Mouse (Mus musculus): ENCODE data around the gene Ccnd3. TPM values are rescaled to one million over a fixed set of nuclear protein-coding genes. Genes with fewer than 3 reads are reported as not detected.

The Ccnd3 gene
- polyA plus RNA-seq, 1 experiment: 202 TPM

- H3K4me1 ChIP-seq (ENCODE audit: control insufficient read depth, insufficient read depth, low read length): peaks cover 3% of the 10 kb centered on the region; the same call in 1 of the 2 replicates
- H3K4me3 ChIP-seq (replicated peaks; ENCODE audit: extremely low read depth, low read depth, low read length): no peak overlapping the region
- no peak for DNase-seq
- TF ChIP-seq CTCF (IDR thresholded peaks at IDR 0.05; ENCODE audit: insufficient read depth, low read length) (no peak), POLR2A (IDR thresholded peaks at IDR 0.05; ENCODE audit: borderline replicate concordance, extremely low read depth, low read depth, low read length) (no peak)
- WGBS: 86% methylated on average over 4 of the region's 4 CpGs
Measured at GRCm38 (mm10) chr17:47475181-47475580, 29.7 kb upstream of the Ccnd3 start.

GRCm38 (mm10) chr17:47475714-47476113, 29.1 kb upstream of the Ccnd3 start:
- 63% methylated on average over 3 of the region's 3 CpGs for WGBS
- H3K4me3 ChIP-seq (replicated peaks; ENCODE audit: extremely low read depth, low read depth, low read length): no peak overlapping the region
- no peak for DNase-seq
- TF ChIP-seq CTCF (IDR thresholded peaks at IDR 0.05; ENCODE audit: insufficient read depth, low read length) (peak; percentile 50), POLR2A (IDR thresholded peaks at IDR 0.05; ENCODE audit: borderline replicate concordance, extremely low read depth, low read depth, low read length) (no peak)
- peaks cover 5% of the 10 kb centered on the region; the same call in 1 of the 2 replicates for H3K4me1 ChIP-seq (ENCODE audit: control insufficient read depth, insufficient read depth, low read length)

- peaks cover 8% of the 10 kb centered on the region; the same call in 1 of the 2 replicates for H3K4me1 ChIP-seq (ENCODE audit: control insufficient read depth, insufficient read depth, low read length)
- TF ChIP-seq CTCF (IDR thresholded peaks at IDR 0.05; ENCODE audit: insufficient read depth, low read length) (no peak), POLR2A (IDR thresholded peaks at IDR 0.05; ENCODE audit: borderline replicate concordance, extremely low read depth, low read depth, low read length) (no peak)
- no peak overlapping the region for H3K4me3 ChIP-seq (replicated peaks; ENCODE audit: extremely low read depth, low read depth, low read length)
- WGBS: 26% methylated on average over 3 of the region's 3 CpGs
- DNase-seq: no peak
Measured at GRCm38 (mm10) chr17:47479887-47480286, 25.0 kb upstream of the Ccnd3 start.

- TF ChIP-seq CTCF (IDR thresholded peaks at IDR 0.05; ENCODE audit: insufficient read depth, low read length) (peak; percentile 91), POLR2A (IDR thresholded peaks at IDR 0.05; ENCODE audit: borderline replicate concordance, extremely low read depth, low read depth, low read length) (no peak)
- DNase-seq: peak; percentile 75
- Histone ChIP-seq H3K4me1 (ENCODE audit: control insufficient read depth, insufficient read depth, low read length) (peaks cover 8% of the 10 kb centered on the region; the same call in 1 of the 2 replicates), H3K4me3 (replicated peaks; ENCODE audit: extremely low read depth, low read depth, low read length) (no peak overlapping the region)
- 42% methylated on average over 2 of the region's 2 CpGs for WGBS
Measured at GRCm38 (mm10) chr17:47482401-47482800, 22.4 kb upstream of the Ccnd3 start.

GRCm38 (mm10) chr17:47484241-47484921, 20.5 kb upstream of the Ccnd3 start:
- TF ChIP-seq POLR2A (IDR thresholded peaks at IDR 0.05; ENCODE audit: borderline replicate concordance, extremely low read depth, low read depth, low read length) (no peak), CTCF (IDR thresholded peaks at IDR 0.05; ENCODE audit: insufficient read depth, low read length) (no peak)
- H3K4me1 ChIP-seq (ENCODE audit: control insufficient read depth, insufficient read depth, low read length): peaks cover 8% of the 10 kb centered on the region; the same call in 1 of the 2 replicates
- H3K4me3 ChIP-seq (replicated peaks; ENCODE audit: extremely low read depth, low read depth, low read length): no peak overlapping the region
- peak; percentile 50 for DNase-seq
- WGBS: 45% methylated on average over 1 of the region's 1 CpGs

GRCm38 (mm10) chr17:47484993-47485392, 19.9 kb upstream of the Ccnd3 start:
- Histone ChIP-seq H3K4me3 (replicated peaks; ENCODE audit: extremely low read depth, low read depth, low read length) (no peak overlapping the region), H3K4me1 (ENCODE audit: control insufficient read depth, insufficient read depth, low read length) (peaks cover 5% of the 10 kb centered on the region; the same call in 1 of the 2 replicates)
- no peak for DNase-seq
- TF ChIP-seq POLR2A (IDR thresholded peaks at IDR 0.05; ENCODE audit: borderline replicate concordance, extremely low read depth, low read depth, low read length) (no peak), CTCF (IDR thresholded peaks at IDR 0.05; ENCODE audit: insufficient read depth, low read length) (no peak)
- 11% methylated on average over 3 of the region's 3 CpGs for WGBS

GRCm38 (mm10) chr17:47485791-47486190, 19.1 kb upstream of the Ccnd3 start:
- DNase-seq: no peak
- WGBS: 55% methylated on average over 3 of the region's 3 CpGs
- TF ChIP-seq CTCF (IDR thresholded peaks at IDR 0.05; ENCODE audit: insufficient read depth, low read length) (no peak), POLR2A (IDR thresholded peaks at IDR 0.05; ENCODE audit: borderline replicate concordance, extremely low read depth, low read depth, low read length) (no peak)

GRCm38 (mm10) chr17:47490791-47491190, 14.1 kb upstream of the Ccnd3 start:
- no peaks in the 10 kb centered on the region for H3K4me1 ChIP-seq (ENCODE audit: control insufficient read depth, insufficient read depth, low read length)
- TF ChIP-seq POLR2A (IDR thresholded peaks at IDR 0.05; ENCODE audit: borderline replicate concordance, extremely low read depth, low read depth, low read length) (no peak), CTCF (IDR thresholded peaks at IDR 0.05; ENCODE audit: insufficient read depth, low read length) (0 out of 2 replicates have a peak, but pooled peaks have one; percentile 17)
- DNase-seq: no peak
- 77% methylated on average over 9 of the region's 9 CpGs for WGBS
- H3K4me3 ChIP-seq (replicated peaks; ENCODE audit: extremely low read depth, low read depth, low read length): no peak overlapping the region

More at GRCm38 (mm10) chr17:47485791-47486190, 19.1 kb upstream of the Ccnd3 start:
- peaks cover 2% of the 10 kb centered on the region; the same call in 1 of the 2 replicates for H3K4me1 ChIP-seq (ENCODE audit: control insufficient read depth, insufficient read depth, low read length)
- H3K4me3 ChIP-seq (replicated peaks; ENCODE audit: extremely low read depth, low read depth, low read length): no peak overlapping the region

- H3K4me3 ChIP-seq (replicated peaks; ENCODE audit: extremely low read depth, low read depth, low read length): no peak overlapping the region
- no peak for DNase-seq
- TF ChIP-seq CTCF (IDR thresholded peaks at IDR 0.05; ENCODE audit: insufficient read depth, low read length) (no peak), POLR2A (IDR thresholded peaks at IDR 0.05; ENCODE audit: borderline replicate concordance, extremely low read depth, low read depth, low read length) (no peak)
- WGBS: 66% methylated on average over 6 of the region's 6 CpGs
- H3K4me1 ChIP-seq (ENCODE audit: control insufficient read depth, insufficient read depth, low read length): no peaks in the 10 kb centered on the region
Measured at GRCm38 (mm10) chr17:47492731-47493130, 12.1 kb upstream of the Ccnd3 start.

GRCm38 (mm10) chr17:47493653-47494052, 11.2 kb upstream of the Ccnd3 start:
- 85% methylated on average over 6 of the region's 6 CpGs for WGBS
- Histone ChIP-seq H3K4me1 (ENCODE audit: control insufficient read depth, insufficient read depth, low read length) (no peaks in the 10 kb centered on the region), H3K4me3 (replicated peaks; ENCODE audit: extremely low read depth, low read depth, low read length) (no peak overlapping the region)
- TF ChIP-seq CTCF (IDR thresholded peaks at IDR 0.05; ENCODE audit: insufficient read depth, low read length) (no peak), POLR2A (IDR thresholded peaks at IDR 0.05; ENCODE audit: borderline replicate concordance, extremely low read depth, low read depth, low read length) (no peak)
- DNase-seq: no peak
